Mouse (Mus musculus): Measurements from ENCODE around the gene Abcc2. TPM values are rescaled to one million over a fixed set of nuclear protein-coding genes. Genes with fewer than 3 reads are reported as not detected.

Gene Abcc2
- not detected in 2 replicates for polyA plus RNA-seq (2015; fragmentation: Nextera tagmentation; extraction: Ambion mirVana)

DNA sequence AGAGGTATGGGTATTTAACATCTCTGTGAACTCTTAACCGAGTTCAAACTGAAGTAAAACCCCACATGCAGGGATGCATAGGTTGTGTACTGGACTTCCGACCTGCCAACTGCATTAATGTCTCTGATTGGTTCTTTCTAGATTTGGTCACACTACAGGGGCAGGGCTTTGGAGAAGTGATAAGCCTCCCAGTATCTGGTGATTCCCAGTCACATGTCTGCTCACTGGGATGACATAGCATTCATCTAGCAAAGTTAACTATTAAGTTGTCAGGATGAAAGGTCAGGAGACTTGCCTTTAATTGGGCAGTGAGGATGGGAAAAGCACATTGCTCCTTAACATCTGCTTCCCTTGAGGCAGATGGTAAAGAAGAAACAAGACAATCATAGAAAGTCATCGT, at the start of gene Abcc2:
Gene Abcc2 (plus strand): TSS at position 213 of the 400 bp plus-strand sequence.
- H3K9me3 ChIP-seq (ENCODE audit: control insufficient read depth, low read length) = no peaks in the 10 kb centered on the region
- ATAC-seq = no peak
- WGBS = 89% methylated on average over 3 of the region's 3 CpGs
- no peak within 1 kb of the TSS for H3K9ac ChIP-seq (replicated peaks; ENCODE audit: low read depth, low read length)
- H3K4me1 ChIP-seq (replicated peaks; ENCODE audit: control insufficient read depth, insufficient read depth, low read length) = no peaks in the 10 kb centered on the region
- H3K36me3 ChIP-seq (ENCODE audit: control insufficient read depth, insufficient read depth) = no peaks in the 10 kb centered on the region
- no peaks in the 10 kb centered on the region for H3K27me3 ChIP-seq (replicated peaks; ENCODE audit: control insufficient read depth, insufficient read depth, low read length)
- H3K27ac ChIP-seq (ENCODE audit: low read length) = no peak within 1 kb of the TSS
- H3K4me2 ChIP-seq (ENCODE audit: low read length) = no peak within 1 kb of the TSS
- H3K4me3 ChIP-seq (replicated peaks; ENCODE audit: low read length) = no peak within 1 kb of the TSS

GRCm38 (mm10) chr19:43738409-43738808, 43.6 kb upstream of the Abcc2 start:
- H3K9me3 ChIP-seq (ENCODE audit: control insufficient read depth, low read length) = no peaks in the 10 kb centered on the region
- H3K27me3 ChIP-seq (replicated peaks; ENCODE audit: control insufficient read depth, insufficient read depth, low read length) = no peaks in the 10 kb centered on the region
- no peak overlapping the region for H3K9ac ChIP-seq (replicated peaks; ENCODE audit: low read depth, low read length)
- no peak overlapping the region for H3K4me3 ChIP-seq (replicated peaks; ENCODE audit: low read length)
- H3K27ac ChIP-seq (ENCODE audit: low read length) = no peak overlapping the region
- WGBS = 94% methylated on average over 10 of the region's 10 CpGs
- H3K4me2 ChIP-seq (ENCODE audit: low read length) = no peak overlapping the region
- H3K36me3 ChIP-seq (ENCODE audit: control insufficient read depth, insufficient read depth) = peaks cover 37% of the 10 kb centered on the region
- no peak for ATAC-seq
- no peaks in the 10 kb centered on the region for H3K4me1 ChIP-seq (replicated peaks; ENCODE audit: control insufficient read depth, insufficient read depth, low read length)

- Histone ChIP-seq H3K4me3 (replicated peaks; ENCODE audit: low read length) (no peak overlapping the region), H3K9ac (replicated peaks; ENCODE audit: low read depth, low read length) (no peak overlapping the region), H3K4me2 (ENCODE audit: low read length) (no peak overlapping the region), H3K4me1 (replicated peaks; ENCODE audit: control insufficient read depth, insufficient read depth, low read length) (no peaks in the 10 kb centered on the region), H3K9me3 (ENCODE audit: control insufficient read depth, low read length) (no peaks in the 10 kb centered on the region), H3K36me3 (ENCODE audit: control insufficient read depth, insufficient read depth) (peaks cover 40% of the 10 kb centered on the region), H3K27me3 (replicated peaks; ENCODE audit: control insufficient read depth, insufficient read depth, low read length) (no peaks in the 10 kb centered on the region), H3K27ac (ENCODE audit: low read length) (no peak overlapping the region)
- no peak for ATAC-seq
- WGBS = 93% methylated on average over 7 of the region's 7 CpGs
Observed at GRCm38 (mm10) chr19:43743401-43743800, 38.6 kb upstream of the Abcc2 start.

- H3K9me3 ChIP-seq (ENCODE audit: control insufficient read depth, low read length) = no peaks in the 10 kb centered on the region
- no peaks in the 10 kb centered on the region for H3K4me1 ChIP-seq (replicated peaks; ENCODE audit: control insufficient read depth, insufficient read depth, low read length)
- ATAC-seq = no peak
- H3K36me3 ChIP-seq (ENCODE audit: control insufficient read depth, insufficient read depth) = peaks cover 41% of the 10 kb centered on the region
- H3K27me3 ChIP-seq (replicated peaks; ENCODE audit: control insufficient read depth, insufficient read depth, low read length) = no peaks in the 10 kb centered on the region
- WGBS = 91% methylated on average over 3 of the region's 3 CpGs
- no peak overlapping the region for H3K9ac ChIP-seq (replicated peaks; ENCODE audit: low read depth, low read length)
- H3K4me2 ChIP-seq (ENCODE audit: low read length) = no peak overlapping the region
- no peak overlapping the region for H3K27ac ChIP-seq (ENCODE audit: low read length)
- H3K4me3 ChIP-seq (replicated peaks; ENCODE audit: low read length) = no peak overlapping the region
Observed at GRCm38 (mm10) chr19:43745740-43746139, 36.3 kb upstream of the Abcc2 start.

DNA sequence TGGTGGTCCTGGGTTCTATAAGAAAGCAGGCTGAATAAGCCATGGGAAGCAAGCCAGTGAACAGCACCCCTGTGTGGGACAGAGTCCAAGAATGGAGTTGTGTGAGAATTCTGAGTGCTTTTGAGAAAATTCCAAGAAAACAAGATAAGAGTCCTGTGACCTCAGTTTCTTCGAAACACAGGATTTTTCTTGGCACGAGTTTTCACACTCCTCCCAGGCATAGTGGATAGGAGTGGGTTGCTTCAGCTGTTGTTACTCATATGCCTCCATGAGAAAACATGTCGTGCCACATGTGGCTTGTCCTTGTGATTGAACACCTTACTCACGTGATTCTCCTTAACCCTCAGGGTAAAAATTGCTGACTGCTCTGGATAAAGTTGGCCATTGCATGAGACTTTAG, 34.1 kb upstream of the Abcc2 start:
- 95% methylated on average over 4 of the region's 4 CpGs for WGBS
- Histone ChIP-seq H3K4me2 (ENCODE audit: low read length) (no peak overlapping the region), H3K9me3 (ENCODE audit: control insufficient read depth, low read length) (no peaks in the 10 kb centered on the region), H3K4me3 (replicated peaks; ENCODE audit: low read length) (no peak overlapping the region), H3K27me3 (replicated peaks; ENCODE audit: control insufficient read depth, insufficient read depth, low read length) (no peaks in the 10 kb centered on the region), H3K36me3 (ENCODE audit: control insufficient read depth, insufficient read depth) (peaks cover 29% of the 10 kb centered on the region), H3K9ac (replicated peaks; ENCODE audit: low read depth, low read length) (no peak overlapping the region), H3K27ac (ENCODE audit: low read length) (no peak overlapping the region), H3K4me1 (replicated peaks; ENCODE audit: control insufficient read depth, insufficient read depth, low read length) (no peaks in the 10 kb centered on the region)
- ATAC-seq = no peak

GRCm38 (mm10) chr19:43750008-43750407, 32.0 kb upstream of the Abcc2 start:
- no peaks in the 10 kb centered on the region for H3K27me3 ChIP-seq (replicated peaks; ENCODE audit: control insufficient read depth, insufficient read depth, low read length)
- no peak overlapping the region for H3K4me3 ChIP-seq (replicated peaks; ENCODE audit: low read length)
- 100% methylated on average over 2 of the region's 2 CpGs for whole genome bisulfite sequencing
- no peak overlapping the region for H3K9ac ChIP-seq (replicated peaks; ENCODE audit: low read depth, low read length)
- H3K4me2 ChIP-seq (ENCODE audit: low read length) = no peak overlapping the region
- peaks cover 21% of the 10 kb centered on the region for H3K36me3 ChIP-seq (ENCODE audit: control insufficient read depth, insufficient read depth)
- no peaks in the 10 kb centered on the region for H3K9me3 ChIP-seq (ENCODE audit: control insufficient read depth, low read length)
- ATAC-seq = no peak
- H3K27ac ChIP-seq (ENCODE audit: low read length) = no peak overlapping the region
- peaks cover 4% of the 10 kb centered on the region for H3K4me1 ChIP-seq (replicated peaks; ENCODE audit: control insufficient read depth, insufficient read depth, low read length)

DNA sequence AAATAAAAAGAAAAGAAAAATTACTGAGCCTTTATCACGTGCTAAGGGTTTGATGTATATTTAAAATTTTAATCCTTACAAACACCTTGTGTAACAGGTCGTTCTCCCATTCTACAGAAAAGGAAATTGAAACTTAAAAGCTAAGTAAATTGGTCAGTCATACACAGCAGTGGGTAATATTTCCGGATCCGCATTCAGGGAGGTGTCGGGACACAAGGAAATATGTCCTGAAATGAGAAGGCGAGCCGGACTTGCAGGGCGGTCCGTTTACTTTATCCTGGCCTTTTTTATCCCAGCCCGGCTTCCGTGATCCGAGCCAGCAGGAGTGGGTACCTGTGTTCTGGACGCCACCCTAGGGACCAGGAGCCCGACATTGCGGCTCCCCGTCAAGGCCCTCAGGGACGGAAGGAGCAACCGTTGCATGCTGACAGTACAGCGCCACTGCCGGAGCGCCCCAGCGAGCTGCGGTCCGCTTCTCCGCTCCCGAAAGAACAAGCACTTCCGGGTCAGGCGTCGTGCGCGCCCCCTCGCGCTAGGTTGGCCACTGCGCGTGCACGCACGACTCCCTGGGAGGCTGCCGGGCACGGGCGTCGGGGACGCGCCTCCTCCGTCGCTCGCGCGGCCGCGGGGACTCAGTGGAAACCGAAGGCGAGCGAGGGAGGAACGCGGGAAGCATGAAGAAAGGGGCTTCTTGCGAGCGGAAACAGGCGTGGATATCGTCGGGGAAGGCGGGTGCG, 29.3 kb upstream of the Abcc2 start, which contains the start of the genes Cutc and Cox15:
Gene Cutc (plus strand): TSS at position 508 of the 737 bp plus-strand sequence.
Gene Cox15 (minus strand): TSS at position 512 of the 737 bp plus-strand sequence.
- peaks cover 12% of the 10 kb centered on the region for H3K36me3 ChIP-seq (ENCODE audit: control insufficient read depth, insufficient read depth)
- no peaks in the 10 kb centered on the region for H3K27me3 ChIP-seq (replicated peaks; ENCODE audit: control insufficient read depth, insufficient read depth, low read length)
- H3K9me3 ChIP-seq (ENCODE audit: control insufficient read depth, low read length) = no peaks in the 10 kb centered on the region
- H3K27ac ChIP-seq (ENCODE audit: low read length) = peak within 1 kb of the TSS; percentile 96
- peak within 1 kb of the TSS; percentile 82 for H3K9ac ChIP-seq (replicated peaks; ENCODE audit: low read depth, low read length)
- WGBS = under 1% methylated on average over 62 of the region's 62 CpGs
- ATAC-seq = peak; percentile 94
- H3K4me3 ChIP-seq (replicated peaks; ENCODE audit: low read length) = peak within 1 kb of the TSS; percentile 81
- peaks cover 4% of the 10 kb centered on the region for H3K4me1 ChIP-seq (replicated peaks; ENCODE audit: control insufficient read depth, insufficient read depth, low read length)
- H3K4me2 ChIP-seq (ENCODE audit: low read length) = peak within 1 kb of the TSS; percentile 75

DNA sequence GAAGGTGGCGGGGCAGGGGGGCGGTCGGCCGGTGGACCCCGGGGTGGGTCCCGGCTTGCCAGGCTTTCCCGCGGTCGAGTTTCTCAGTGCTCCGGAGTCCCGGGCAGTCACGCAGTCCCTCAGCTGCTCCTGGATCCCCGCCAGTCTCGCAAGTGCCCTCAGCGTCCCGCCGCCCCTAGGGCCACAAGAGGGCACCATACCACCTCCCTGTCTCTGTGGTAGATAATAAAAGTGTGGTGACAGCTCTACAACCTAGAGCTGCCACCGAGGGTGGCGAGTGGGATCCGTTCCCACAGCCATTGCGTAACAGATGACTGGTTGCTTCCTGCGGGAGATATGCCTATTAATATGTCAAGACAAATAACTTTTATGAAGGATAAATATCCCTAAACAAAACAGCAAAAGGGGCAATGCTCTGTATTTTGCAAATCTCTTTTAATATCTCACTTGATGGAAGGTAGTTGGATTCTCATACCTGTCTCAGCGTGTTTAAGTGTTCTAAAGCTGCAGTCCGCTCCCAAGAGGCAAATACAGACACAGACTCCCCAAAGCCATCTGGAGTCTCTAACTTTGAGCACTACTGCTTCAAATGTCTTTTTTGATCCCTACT, 28.7 kb upstream of the Abcc2 start:
- peak overlapping the region; percentile 81 for H3K4me3 ChIP-seq (replicated peaks; ENCODE audit: low read length)
- no peaks in the 10 kb centered on the region for H3K27me3 ChIP-seq (replicated peaks; ENCODE audit: control insufficient read depth, insufficient read depth, low read length)
- peak overlapping the region; percentile 82 for H3K9ac ChIP-seq (replicated peaks; ENCODE audit: low read depth, low read length)
- H3K9me3 ChIP-seq (ENCODE audit: control insufficient read depth, low read length) = no peaks in the 10 kb centered on the region
- peak overlapping the region; percentile 75 for H3K4me2 ChIP-seq (ENCODE audit: low read length)
- H3K4me1 ChIP-seq (replicated peaks; ENCODE audit: control insufficient read depth, insufficient read depth, low read length) = peaks cover 4% of the 10 kb centered on the region
- peaks cover 7% of the 10 kb centered on the region for H3K36me3 ChIP-seq (ENCODE audit: control insufficient read depth, insufficient read depth)
- ATAC-seq = peak; percentile 85
- H3K27ac ChIP-seq (ENCODE audit: low read length) = peak overlapping the region; percentile 96
- WGBS = 1% methylated on average over 17 of the region's 24 CpGs

DNA sequence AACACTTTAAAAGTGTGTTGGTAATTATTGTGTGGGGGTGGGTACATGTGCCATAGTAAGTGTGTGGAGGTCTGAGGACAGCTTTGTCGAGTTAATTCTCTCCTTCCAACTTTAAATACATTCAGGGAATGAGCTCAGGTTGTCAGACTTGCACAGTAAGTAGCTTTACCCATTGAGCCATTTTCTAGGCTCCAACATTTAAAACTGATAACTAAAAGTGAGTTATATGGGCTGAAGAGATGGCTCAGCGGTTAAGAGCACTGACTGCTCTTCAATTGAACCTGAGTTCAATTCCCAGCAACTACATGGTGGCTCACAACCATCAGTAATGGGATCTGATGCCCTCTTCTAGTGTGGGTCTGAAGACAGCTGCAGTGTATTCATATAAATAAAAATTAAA, 27.8 kb upstream of the Abcc2 start:
- Histone ChIP-seq H3K4me2 (ENCODE audit: low read length) (no peak overlapping the region), H3K9ac (replicated peaks; ENCODE audit: low read depth, low read length) (no peak overlapping the region), H3K27ac (ENCODE audit: low read length) (no peak overlapping the region), H3K4me3 (replicated peaks; ENCODE audit: low read length) (no peak overlapping the region), H3K36me3 (ENCODE audit: control insufficient read depth, insufficient read depth) (no peaks in the 10 kb centered on the region), H3K9me3 (ENCODE audit: control insufficient read depth, low read length) (no peaks in the 10 kb centered on the region), H3K27me3 (replicated peaks; ENCODE audit: control insufficient read depth, insufficient read depth, low read length) (no peaks in the 10 kb centered on the region), H3K4me1 (replicated peaks; ENCODE audit: control insufficient read depth, insufficient read depth, low read length) (peaks cover 4% of the 10 kb centered on the region)
- ATAC-seq = no peak
- WGBS = 75% methylated on average over 2 of the region's 2 CpGs
